Mouse (Mus musculus) liver, postnatal 0 days (tissue): Measurements from ENCODE around the gene Atp13a1.

ENCODE experiments used
- CTCF ChIP-seq: sonication (generic); IDR thresholded peaks from 2 replicates; pipeline ENCODE4 v1.5.1; 2016; ENCODE audit warnings: antibody characterized with exemption, low read depth
- EP300 ChIP-seq: IDR thresholded peaks from 2 replicates; pipeline ENCODE4 v1.6.1; 2016; ENCODE audit warnings: antibody characterized with exemption, low read depth, mild to moderate bottlenecking

GRCm38 (mm10) chr8:69796721-69797345, 5.9 kb downstream of the Atp13a1 start:
- TF ChIP-seq EP300 (no peak), CTCF (no peak)
